Mouse (Mus musculus): Measurements from ENCODE around the gene Pms1. TPM values are rescaled to one million over a fixed set of nuclear protein-coding genes. Genes with fewer than 3 reads are reported as not detected.

Gene Pms1
- polyA plus RNA-seq, 1 experiment from 2014 or later, result 17.6 TPM

- 93% methylated on average over 8 of the region's 8 CpGs for WGBS
- ATAC-seq (ENCODE audit: low FRiP score), result no peak
- no peak within 1 kb of the TSS for H3K4me2 ChIP-seq (replicated peaks)
- no peaks in the 10 kb centered on the region for H3K27me3 ChIP-seq
- H3K9ac ChIP-seq, result no peak within 1 kb of the TSS
- H3K4me1 ChIP-seq, result no peaks in the 10 kb centered on the region
- H3K27ac ChIP-seq, result no peak within 1 kb of the TSS
- no peak within 1 kb of the TSS for H3K4me3 ChIP-seq
- H3K9me3 ChIP-seq (replicated peaks), result no peaks in the 10 kb centered on the region
- no peaks in the 10 kb centered on the region for H3K36me3 ChIP-seq
These were observed 109.3 kb downstream of the Pms1 start, which contains the start of gene 1700019A02Rik for GRCm38 (mm10) chr1:53187536-53187935. TSS of gene 1700019A02Rik (minus strand) at chr1:53187636.

- Histone ChIP-seq H3K9me3 (replicated peaks) (no peaks in the 10 kb centered on the region), H3K9ac (no peak overlapping the region), H3K4me2 (replicated peaks) (no peak overlapping the region), H3K4me3 (no peak overlapping the region), H3K36me3 (no peaks in the 10 kb centered on the region), H3K4me1 (no peaks in the 10 kb centered on the region), H3K27ac (no peak overlapping the region), H3K27me3 (no peaks in the 10 kb centered on the region)
- 92% methylated on average over 3 of the region's 3 CpGs for WGBS
- ATAC-seq (ENCODE audit: low FRiP score), result no peak
These were observed 110.5 kb downstream of the Pms1 start for GRCm38 (mm10) chr1:53186301-53186700.

- no peak overlapping the region for H3K4me2 ChIP-seq (replicated peaks)
- 72% methylated on average over 6 of the region's 6 CpGs for WGBS
- no peak overlapping the region for H3K27ac ChIP-seq
- no peak overlapping the region for H3K9ac ChIP-seq
- no peaks in the 10 kb centered on the region for H3K4me1 ChIP-seq
- no peaks in the 10 kb centered on the region for H3K27me3 ChIP-seq
- H3K4me3 ChIP-seq, result no peak overlapping the region
- H3K9me3 ChIP-seq (replicated peaks), result no peaks in the 10 kb centered on the region
- no peaks in the 10 kb centered on the region for H3K36me3 ChIP-seq
- ATAC-seq (ENCODE audit: low FRiP score), result no peak
These were observed 139.1 kb downstream of the Pms1 start for GRCm38 (mm10) chr1:53157715-53158114.

Other genes starting within 250 kb of the Pms1 start
- gene Mstn, start 235.4 kb downstream of the Pms1 start, polyA plus RNA-seq (2016; fragmentation: Nextera tagmentation; extraction: Ambion mirVana), result 0.72 and 2.9 TPM in 2 replicates
- not detected in 2 replicates for gene 1700019A02Rik, start 109.4 kb downstream of the Pms1 start, polyA plus RNA-seq (2016; fragmentation: Nextera tagmentation; extraction: Ambion mirVana)
- gene Ormdl1, start 77 bp upstream of the Pms1 start, polyA plus RNA-seq (2016; fragmentation: Nextera tagmentation; extraction: Ambion mirVana), result 60.9 and 65.5 TPM in 2 replicates
- gene Gm28778, start 93 bp upstream of the Pms1 start, polyA plus RNA-seq (2016; fragmentation: Nextera tagmentation; extraction: Ambion mirVana), result not detected in 2 replicates
- gene Osgepl1, start 16.6 kb upstream of the Pms1 start, polyA plus RNA-seq (2016; fragmentation: Nextera tagmentation; extraction: Ambion mirVana), result 23.5 and 25.9 TPM in 2 replicates
- gene Asdurf, start 55.6 kb upstream of the Pms1 start, polyA plus RNA-seq (2016; fragmentation: Nextera tagmentation; extraction: Ambion mirVana), result 9.6 TPM in 1 of 2 replicates, not detected in the other
- 1.4 and 2.1 TPM in 2 replicates for gene Gm28551, start 55.6 kb upstream of the Pms1 start, polyA plus RNA-seq (2016; fragmentation: Nextera tagmentation; extraction: Ambion mirVana)
- gene Asnsd1, start 55.7 kb upstream of the Pms1 start, polyA plus RNA-seq (2016; fragmentation: Nextera tagmentation; extraction: Ambion mirVana), result 81.3 and 90.4 TPM in 2 replicates